Mouse (Mus musculus): ENCODE measurements around the gene Myo1b.

Gene Myo1b

DNA sequence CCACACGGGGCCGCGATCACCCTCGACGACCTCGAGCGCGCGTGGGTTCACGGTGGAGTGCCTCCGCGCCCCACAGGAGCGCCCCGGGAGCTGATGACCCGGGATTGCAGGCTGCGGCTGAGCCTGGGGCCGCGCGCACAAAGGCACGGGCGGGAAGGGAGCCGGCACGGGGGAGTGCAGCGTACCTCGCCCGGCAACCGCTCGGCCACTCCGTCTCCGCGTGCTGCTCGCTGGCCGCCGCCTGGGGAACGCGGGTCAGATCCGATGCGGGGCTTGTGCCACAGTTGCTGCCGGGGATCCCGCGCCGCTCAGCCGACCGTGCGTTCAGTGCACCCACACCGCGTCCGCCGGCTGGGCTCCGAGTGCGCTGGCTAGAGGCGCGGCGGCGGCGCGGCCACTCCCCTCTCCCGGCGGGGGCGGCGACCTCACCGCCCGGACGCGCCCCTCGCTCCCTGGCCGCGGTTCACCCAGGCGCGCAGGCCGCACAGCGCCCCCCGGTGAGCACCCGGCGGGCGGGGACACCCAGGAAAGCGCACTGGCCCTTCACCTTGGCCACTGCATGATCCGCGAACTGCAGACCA lies at the start of gene Myo1b:
Myo1b (minus strand) TSS at position 496 of the 581 bp plus-strand sequence.
- peak; percentile 29 to 36 for DNase-seq (ENCODE audit: low spot score in 2 of 2)

- DNase-seq (ENCODE audit: low spot score in 2 of 2): no peak
These were observed 48.8 kb upstream of the Myo1b start for GRCm38 (mm10) chr1:51964647-51965046.

GRCm38 (mm10) chr1:51947116-51947515 lies 31.2 kb upstream of the Myo1b start:
- DNase-seq (ENCODE audit: low spot score in 2 of 2): no peak

GRCm38 (mm10) chr1:51944755-51945154 lies 28.9 kb upstream of the Myo1b start:
- DNase-seq (ENCODE audit: low spot score in 2 of 2): peak; percentile 32 to 63

- DNase-seq (ENCODE audit: low spot score in 2 of 2): no peak
These were observed 22.5 kb upstream of the Myo1b start for GRCm38 (mm10) chr1:51938357-51938756.

GRCm38 (mm10) chr1:51935006-51935405 lies 19.1 kb upstream of the Myo1b start:
- DNase-seq (ENCODE audit: low spot score in 2 of 2): no peak

- no peak for DNase-seq (ENCODE audit: low spot score in 2 of 2)
These were observed 18.5 kb upstream of the Myo1b start for GRCm38 (mm10) chr1:51934176-51934924.

DNA sequence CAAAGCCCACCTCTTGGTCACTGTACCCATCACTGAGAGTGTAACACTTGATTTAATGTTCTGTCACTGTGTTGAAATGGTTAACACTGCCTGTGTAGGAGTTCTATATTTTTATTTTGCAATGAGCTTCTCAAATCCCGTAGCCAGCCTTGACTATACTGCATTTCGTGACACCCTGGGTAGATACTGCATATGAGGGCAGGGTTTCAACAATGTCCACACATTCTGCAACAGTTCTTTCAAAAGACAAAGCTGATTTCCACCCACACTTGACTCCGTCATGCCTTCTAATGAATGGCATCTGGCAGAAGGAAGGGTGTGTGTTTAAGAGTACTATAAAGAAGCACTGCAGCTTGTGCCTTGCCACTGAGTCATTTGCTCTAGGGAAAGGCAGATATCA lies 17.0 kb upstream of the Myo1b start:
- DNase-seq (ENCODE audit: low spot score in 2 of 2): no peak

GRCm38 (mm10) chr1:51931561-51931960 lies 15.7 kb upstream of the Myo1b start:
- no peak for DNase-seq (ENCODE audit: low spot score in 2 of 2)

DNA sequence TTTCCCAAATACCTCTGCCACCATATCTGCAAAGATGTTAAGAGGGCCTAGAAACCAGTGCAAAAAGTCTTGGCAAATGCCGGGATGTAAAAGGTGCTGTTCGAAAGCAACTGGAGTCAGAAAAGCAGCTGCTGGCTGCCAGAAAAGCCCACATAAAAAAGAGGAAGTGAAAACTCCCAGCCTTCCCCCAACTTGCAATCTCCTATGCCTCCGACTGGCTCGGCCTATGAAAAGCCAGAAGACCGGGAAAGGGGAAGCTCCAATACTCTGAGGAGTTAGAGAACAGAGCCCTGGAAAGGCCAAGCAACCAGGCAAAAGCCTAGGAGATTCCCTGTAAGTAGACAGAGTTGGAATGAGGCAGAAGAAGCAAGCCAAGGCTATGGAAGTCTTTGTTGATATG lies 14.7 kb upstream of the Myo1b start:
- no peak for DNase-seq (ENCODE audit: low spot score in 2 of 2)

GRCm38 (mm10) chr1:51929557-51929956 lies 13.7 kb upstream of the Myo1b start:
- no peak for DNase-seq (ENCODE audit: low spot score in 2 of 2)

DNA sequence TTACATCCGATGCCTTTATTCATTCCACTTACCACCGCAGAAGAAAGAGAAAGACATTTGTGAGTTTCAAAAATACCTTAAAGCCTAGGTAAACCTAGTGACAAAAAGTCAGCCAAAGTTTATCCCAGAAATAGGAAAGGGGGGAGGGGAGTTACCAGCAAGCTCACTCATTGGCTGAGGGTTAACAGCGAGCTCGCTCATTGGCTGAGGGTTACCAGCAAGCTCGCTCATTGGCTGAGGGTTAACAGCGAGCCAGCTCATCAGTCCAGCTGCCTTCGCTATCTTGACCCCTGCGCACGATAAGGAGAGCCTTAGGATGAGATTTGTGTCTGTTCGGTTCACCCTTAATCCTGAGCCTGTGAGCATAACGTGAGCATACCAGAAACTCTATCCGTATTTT lies 6.9 kb upstream of the Myo1b start:
- no peak for DNase-seq (ENCODE audit: low spot score in 2 of 2)

DNA sequence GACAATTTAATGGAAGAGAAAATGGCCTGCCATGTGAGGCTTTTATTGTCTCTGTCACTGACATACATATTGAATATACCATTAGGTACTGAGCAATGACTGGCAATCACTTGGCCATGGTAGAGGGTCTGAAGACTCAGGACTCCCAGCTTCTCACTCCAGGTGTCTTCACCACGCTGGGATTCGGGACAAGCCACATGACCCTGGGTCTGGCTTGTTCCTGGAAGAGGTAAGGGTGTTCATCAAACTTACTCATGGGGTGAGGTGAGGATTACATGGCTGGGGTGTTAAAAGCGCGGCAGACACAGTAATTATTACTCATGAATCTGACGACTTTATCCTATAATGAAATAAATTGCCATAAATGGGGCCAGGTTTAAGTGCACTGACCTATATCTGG lies 405 bp upstream of the Myo1b start:
- DNase-seq (ENCODE audit: low spot score in 2 of 2): no peak

DNA sequence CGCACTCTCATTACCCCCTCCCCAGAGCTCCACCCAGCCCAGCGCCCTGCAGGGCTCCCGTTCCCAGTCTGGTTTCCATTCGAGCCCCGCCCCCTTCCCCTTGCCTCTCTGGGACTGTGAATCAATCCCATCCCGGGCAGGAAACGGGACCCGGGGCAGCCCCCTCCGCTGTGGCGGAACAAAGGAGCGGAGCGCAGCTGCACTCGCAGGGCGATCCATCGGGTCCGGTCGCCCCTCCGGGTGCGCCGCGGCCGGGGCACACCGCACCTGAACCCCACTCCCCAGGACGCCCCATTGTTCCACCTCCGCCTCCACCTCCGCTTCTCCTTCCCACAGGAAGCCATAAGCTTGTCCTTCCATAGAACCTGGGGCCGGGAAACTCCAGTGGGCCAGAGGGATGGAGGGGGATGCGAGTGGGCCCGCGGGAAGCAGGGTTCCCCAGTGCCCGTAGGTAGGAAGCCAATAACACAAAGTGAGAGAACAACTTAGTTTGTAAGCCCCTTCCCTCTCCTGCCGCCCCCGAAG lies 758 bp downstream of the Myo1b start:
- DNase-seq (ENCODE audit: low spot score in 2 of 2): peak; percentile 35 to 39

- no peak for DNase-seq (ENCODE audit: low spot score in 2 of 2)
These were observed 1.8 kb downstream of the Myo1b start for GRCm38 (mm10) chr1:51914095-51914494.

GRCm38 (mm10) chr1:51913071-51913814 lies 2.6 kb downstream of the Myo1b start:
- peak in 1 of 2 experiments; percentile 49 for DNase-seq (ENCODE audit: low spot score in 2 of 2)

- DNase-seq (ENCODE audit: low spot score in 2 of 2): no peak
These were observed 4.5 kb downstream of the Myo1b start for GRCm38 (mm10) chr1:51911331-51911730.

DNA sequence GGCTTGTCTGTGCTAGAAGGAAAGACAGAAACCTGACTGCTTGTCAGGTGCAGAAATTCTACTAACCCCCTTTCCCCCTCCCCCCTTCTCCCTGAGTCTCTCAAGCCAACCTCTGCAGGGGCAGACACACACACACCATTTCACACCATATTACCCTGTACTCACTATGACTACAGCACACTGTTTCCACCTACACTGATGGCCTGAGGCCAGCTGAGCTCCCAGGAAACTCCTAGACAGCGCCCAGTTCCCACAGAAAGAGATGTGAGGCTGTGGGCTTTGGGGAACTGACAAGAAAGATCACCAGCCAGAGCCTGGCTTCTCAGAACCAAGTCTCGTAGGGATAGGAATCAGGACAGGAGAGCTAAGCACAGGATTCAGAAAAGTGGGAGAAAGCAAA lies 6.7 kb downstream of the Myo1b start:
- peak; percentile 31 to 58 for DNase-seq (ENCODE audit: low spot score in 2 of 2)

- no peak for DNase-seq (ENCODE audit: low spot score in 2 of 2)
These were observed 8.1 kb downstream of the Myo1b start for GRCm38 (mm10) chr1:51907821-51908220.

GRCm38 (mm10) chr1:51906206-51906906 lies 9.5 kb downstream of the Myo1b start:
- no peak for DNase-seq (ENCODE audit: low spot score in 2 of 2)

DNA sequence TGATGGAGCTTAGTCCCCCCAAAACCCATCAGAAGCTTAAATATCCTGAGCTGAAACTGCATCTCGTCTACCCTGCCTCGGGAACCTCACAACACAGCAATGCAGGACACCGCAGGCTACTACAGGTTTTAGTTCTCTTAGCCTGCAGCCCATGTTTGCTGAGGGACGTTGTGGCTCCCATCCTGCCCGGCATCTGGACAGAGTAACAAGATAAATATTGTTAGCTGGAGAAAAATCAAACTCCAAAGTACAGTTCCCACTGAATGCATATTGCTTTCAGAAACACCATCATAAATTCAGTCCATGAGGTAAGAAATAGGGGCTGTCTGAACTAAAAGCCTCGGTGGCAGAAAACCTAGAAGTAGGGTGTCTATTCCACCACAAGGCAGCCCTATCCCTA lies 10.8 kb downstream of the Myo1b start:
- DNase-seq (ENCODE audit: low spot score in 2 of 2): no peak

GRCm38 (mm10) chr1:51897160-51897572 lies 18.7 kb downstream of the Myo1b start:
- no peak for DNase-seq (ENCODE audit: low spot score in 2 of 2)
